Mouse (Mus musculus): ENCODE measurements around the gene Psip1. TPM values are rescaled to one million over a fixed set of nuclear protein-coding genes. Genes with fewer than 3 reads are reported as not detected.

Psip1 gene
- total RNA-seq (2023): 132 TPM

GRCm38 (mm10) chr4:83486117-83486901 lies at the start of gene Psip1:
Gene Psip1, minus strand, starts transcription at chr4:83486459.

GRCm38 (mm10) chr4:83524843-83525689 lies 38.8 kb upstream of the Psip1 start, which contains the start of gene Ccdc171:
Gene Ccdc171, plus strand, starts transcription at chr4:83525545.

GRCm38 (mm10) chr4:83417160-83417819 lies 69.0 kb downstream of the Psip1 start, which contains the start of gene Snapc3:
Gene Snapc3, plus strand, starts transcription at chr4:83417724.

Other genes with a start within 250 kb of the Psip1 start
- gene Ttc39b, start 162.2 kb downstream of the Psip1 start, total RNA-seq (2023): 53.9 TPM
- gene Snapc3, start 68.7 kb downstream of the Psip1 start, total RNA-seq (2023): 31.7 TPM
- gene Ccdc171, start 39.1 kb upstream of the Psip1 start, total RNA-seq (2023): 7.0 TPM